ENCODE assay signal across 18 mouse cellular contexts in genomic region chr9:93777784-93778402, GRCm38 (mm10).
DNase-seq lines count a peak whose midpoint lies in the region; ATAC-seq and TF ChIP-seq lines count a peak whose summit lies in the region.
"Had no signal": no experiment of that assay in that cellular context is flagged by ENCODE, and none has a peak within 500 bp of the region (broad histone marks: within the 10 kb centered on the region; RNA-seq: fewer than 3 reads in every experiment).

No protein-coding gene starts in this region.

- no peak overlapping the region for H3K27ac ChIP-seq in heart, adult 2 months
- H3K27ac ChIP-seq in lung, embryonic 14.5 days (ENCODE audit: low read depth), result no peak overlapping the region
- no peak overlapping the region for H3K27ac ChIP-seq in forebrain, embryonic 15.5 days (replicated peaks)
- H3K27ac ChIP-seq: hindbrain, embryonic 13.5 days; intestine, embryonic 15.5 days; limb, embryonic 15.5 days; lung, embryonic 15.5 days; neural tube, embryonic 13.5 days had no signal

- no peaks in the 10 kb centered on the region for H3K79me2 ChIP-seq in heart, adult 2 months (replicated peaks; ENCODE audit: control insufficient read depth, insufficient read depth, low read length)

- intact Hi-C loops in heart, adult 2 months (cut with DNase I), result no loop called here

- WGBS in heart, adult 2 months, result 46% methylated on average over 2 of the region's 2 CpGs
- 58% methylated on average over 2 of the region's 2 CpGs for WGBS in lung, embryonic 14.5 days
- WGBS in forebrain, embryonic 15.5 days, result 65% methylated on average over 2 of the region's 2 CpGs

- no peak for TF ChIP-seq EP300 in heart, adult 2 months (IDR thresholded peaks at IDR 0.05; ENCODE audit: insufficient read depth, low read depth, low read length)

- H3K27me3 ChIP-seq in heart, adult 2 months (ENCODE audit: control insufficient read depth, insufficient read depth, low read length), result no peaks in the 10 kb centered on the region
- no peaks in the 10 kb centered on the region for H3K27me3 ChIP-seq in lung, embryonic 14.5 days (ENCODE audit: insufficient read depth, low read length)
- no peaks in the 10 kb centered on the region for H3K27me3 ChIP-seq in forebrain, embryonic 15.5 days
- H3K27me3 ChIP-seq: hindbrain, embryonic 13.5 days; intestine, embryonic 15.5 days; limb, embryonic 15.5 days; lung, embryonic 15.5 days; neural tube, embryonic 13.5 days had no signal

- H3K4me1 ChIP-seq in heart, adult 2 months (ENCODE audit: control insufficient read depth, insufficient read depth, low read length), result no peaks in the 10 kb centered on the region
- no peaks in the 10 kb centered on the region for H3K4me1 ChIP-seq in lung, embryonic 14.5 days (ENCODE audit: insufficient read depth)
- H3K4me1 ChIP-seq in forebrain, embryonic 15.5 days, result no peaks in the 10 kb centered on the region
- H3K4me1 ChIP-seq: hindbrain, embryonic 13.5 days; intestine, embryonic 15.5 days; limb, embryonic 15.5 days; lung, embryonic 15.5 days; neural tube, embryonic 13.5 days had no signal

- TF ChIP-seq POLR2A in heart, adult 2 months (IDR thresholded peaks at IDR 0.05; ENCODE audit: insufficient read depth, low read depth, low read length), result no peak

- no peak for DNase-seq in heart, adult 2 months
- no peak for DNase-seq in heart, adult 8-10 months (ENCODE audit: low spot score)
- no peak for DNase-seq in lung, embryonic 14.5 days
- DNase-seq in lung, postnatal 14 days, result no peak
- peak; percentile 35 for DNase-seq in adipocyte (ENCODE audit: low spot score)
- DNase-seq in ovary, postnatal 10 days (ENCODE audit: low spot score), result no peak
- no peak for DNase-seq in ovary, postnatal 36 days (ENCODE audit: low spot score)
- DNase-seq: cerebellum, postnatal 36 days; kidney, postnatal 10 days; right cerebral cortex, postnatal 25 days; thymus, postnatal 25 days had no signal

- H3K4me3 ChIP-seq in heart, adult 2 months, result no peak overlapping the region
- H3K4me3 ChIP-seq in lung, embryonic 14.5 days (ENCODE audit: low read depth, low read length), result no peak overlapping the region
- no peak overlapping the region for H3K4me3 ChIP-seq in forebrain, embryonic 15.5 days
- H3K4me3 ChIP-seq: erythroblast, embryonic 14.5 days; hindbrain, embryonic 13.5 days; intestine, embryonic 15.5 days; limb, embryonic 15.5 days; lung, embryonic 15.5 days; neural tube, embryonic 13.5 days had no signal

- H3K9me3 ChIP-seq in lung, embryonic 14.5 days (ENCODE audit: low read depth, low read length), result no peaks in the 10 kb centered on the region
- H3K9me3 ChIP-seq in forebrain, embryonic 15.5 days, result no peaks in the 10 kb centered on the region
- H3K9me3 ChIP-seq: hindbrain, embryonic 13.5 days; intestine, embryonic 15.5 days; limb, embryonic 15.5 days; lung, embryonic 15.5 days; neural tube, embryonic 13.5 days had no signal

- H3K4me2 ChIP-seq in lung, embryonic 14.5 days, result no peak overlapping the region
- H3K4me2 ChIP-seq in forebrain, embryonic 15.5 days (replicated peaks), result no peak overlapping the region
- H3K4me2 ChIP-seq: hindbrain, embryonic 13.5 days; intestine, embryonic 15.5 days; limb, embryonic 15.5 days; lung, embryonic 15.5 days; neural tube, embryonic 13.5 days had no signal

- ATAC-seq in lung, embryonic 14.5 days (ENCODE audit: insufficient read depth), result no peak
- peak; percentile 91 for ATAC-seq in forebrain, embryonic 15.5 days (replicated peaks)
- ATAC-seq: intestine, embryonic 15.5 days had no signal

- peak; percentile 36 for TF ChIP-seq CTCF in heart, adult 2 months (IDR thresholded peaks at IDR 0.05)
- TF ChIP-seq CTCF in lung, embryonic 14.5 days (IDR thresholded peaks at IDR 0.05; ENCODE audit: low read depth), result 0 out of 2 replicates have a peak, but pooled peaks have one; percentile 11

- no peaks in the 10 kb centered on the region for H3K36me3 ChIP-seq in heart, adult 2 months (ENCODE audit: control insufficient read depth, insufficient read depth, low read length)
- H3K36me3 ChIP-seq in lung, embryonic 14.5 days (ENCODE audit: insufficient read depth), result no peaks in the 10 kb centered on the region
- no peaks in the 10 kb centered on the region for H3K36me3 ChIP-seq in forebrain, embryonic 15.5 days
- H3K36me3 ChIP-seq: hindbrain, embryonic 13.5 days; intestine, embryonic 15.5 days; limb, embryonic 15.5 days; lung, embryonic 15.5 days; neural tube, embryonic 13.5 days had no signal

- H3K9ac ChIP-seq in heart, adult 2 months (ENCODE audit: low read depth, low read length), result no peak overlapping the region
- H3K9ac ChIP-seq in lung, embryonic 14.5 days, result no peak overlapping the region
- no peak overlapping the region for H3K9ac ChIP-seq in forebrain, embryonic 15.5 days (replicated peaks)
- H3K9ac ChIP-seq: hindbrain, embryonic 13.5 days; intestine, embryonic 15.5 days; limb, embryonic 15.5 days; lung, embryonic 15.5 days; neural tube, embryonic 13.5 days had no signal
